Mouse (Mus musculus) ES-E14 (cell line): ENCODE data around the gene Plxdc1. TPM values are rescaled to one million over a fixed set of nuclear protein-coding genes. Genes with fewer than 3 reads are reported as not detected.
A peak's percentile ranks its signal among the peaks of the same experiment; 100 is the strongest.

Experiments used
- DNase-seq: peaks from one replicate; pipeline ENCODE4 v3.0.0-alpha.2; 2013; ENCODE audit warnings: low read depth, low spot score
- H3K27ac ChIP-seq: 2 replicates; pipeline ENCODE4 v1.5.1; 2012; ENCODE audit warnings: low read depth, mild to moderate bottlenecking, low read length, moderate library complexity, mixed read lengths; ENCODE audit not compliant: poor library complexity, insufficient read depth, severe bottlenecking
- H3K36me3 ChIP-seq: 2 replicates; pipeline ENCODE4 v1.6.1; 2012; ENCODE audit warnings: mild to moderate bottlenecking, low read length, moderate library complexity, mixed read lengths; ENCODE audit not compliant: control insufficient read depth, poor library complexity, insufficient read depth, severe bottlenecking
- H3K4me1 ChIP-seq, 2 experiments: fragments of 150-350 bp in 1 of 2; sonication (generic) in 1 of 2; 2 replicates each; pipeline ENCODE4 v1.6.1; 2012; ENCODE audit warnings: low read length in 2 of 2, mild to moderate bottlenecking in 1 of 2, mixed read lengths in 1 of 2; ENCODE audit not compliant: control insufficient read depth in 2 of 2, insufficient read depth in 2 of 2, poor library complexity in 1 of 2
- H3K4me3 ChIP-seq, 2 experiments: fragments of 150-350 bp in 1 of 2; sonication (generic) in 1 of 2; 2 replicates each; pipeline ENCODE4 v1.5.1; 2012; ENCODE audit warnings: low read length in 2 of 2, low read depth in 1 of 2, mild to moderate bottlenecking in 1 of 2, mixed read lengths in 1 of 2; ENCODE audit not compliant: insufficient read depth in 1 of 2, poor library complexity in 1 of 2, severe bottlenecking in 1 of 2
- H3K9ac ChIP-seq: 2 replicates; pipeline ENCODE4 v1.6.1; 2012; ENCODE audit warnings: low read depth, mild to moderate bottlenecking, low read length, mixed read lengths; ENCODE audit not compliant: poor library complexity, insufficient read depth, severe bottlenecking
- H3K9me3 ChIP-seq: fragments of 150-350 bp; sonication (generic); 2 replicates; pipeline ENCODE4 v1.6.1; 2012; ENCODE audit warnings: low read depth, mild to moderate bottlenecking, low read length; ENCODE audit not compliant: control insufficient read depth, insufficient read depth
- CHD2 ChIP-seq: IDR thresholded peaks from 2 replicates; pipeline ENCODE4 v1.6.1; 2014; ENCODE audit warnings: mild to moderate bottlenecking, low read depth, low read length, inconsistent platforms
- HCFC1 ChIP-seq: IDR thresholded peaks from 2 replicates; pipeline ENCODE4 v1.6.1; 2012; ENCODE audit warnings: low read length, inconsistent platforms, borderline replicate concordance; ENCODE audit not compliant: insufficient read depth
- MAFK ChIP-seq: IDR thresholded peaks from 2 replicates; pipeline ENCODE4 v1.6.1; 2014; ENCODE audit warnings: mild to moderate bottlenecking, low read depth, low read length, inconsistent platforms; ENCODE audit not compliant: insufficient read depth
- ZC3H11A ChIP-seq: IDR thresholded peaks from 2 replicates; pipeline ENCODE4 v1.6.1; 2012; ENCODE audit warnings: low read depth, mild to moderate bottlenecking, inconsistent platforms, low read length, borderline replicate concordance
- ZNF384 ChIP-seq: IDR thresholded peaks from 2 replicates; pipeline ENCODE4 v1.6.1; 2012; ENCODE audit warnings: low read depth, low read length, inconsistent platforms
- in situ Hi-C, 2 experiments: fragments of 600-800 bp; cut with MboI; formaldehyde crosslinking; loops; one replicate each; pipeline ENCODE4 v1.15.1; 2025; ENCODE audit warnings: low sequenced_read_pairs in 2 of 2, inconsistent platforms in 1 of 2; ENCODE audit not compliant: unreplicated experiment in 2 of 2
- total RNA-seq: library from RNA; depleted of rRNA; stranded (reverse); fragments of 300-350 nt; gene quantifications from 2 replicates; pipeline ENCODE4 v1.2.3, GENCODE M21; 2012

The Plxdc1 gene
- total RNA-seq, 1 experiment: 2.5 TPM

DNA sequence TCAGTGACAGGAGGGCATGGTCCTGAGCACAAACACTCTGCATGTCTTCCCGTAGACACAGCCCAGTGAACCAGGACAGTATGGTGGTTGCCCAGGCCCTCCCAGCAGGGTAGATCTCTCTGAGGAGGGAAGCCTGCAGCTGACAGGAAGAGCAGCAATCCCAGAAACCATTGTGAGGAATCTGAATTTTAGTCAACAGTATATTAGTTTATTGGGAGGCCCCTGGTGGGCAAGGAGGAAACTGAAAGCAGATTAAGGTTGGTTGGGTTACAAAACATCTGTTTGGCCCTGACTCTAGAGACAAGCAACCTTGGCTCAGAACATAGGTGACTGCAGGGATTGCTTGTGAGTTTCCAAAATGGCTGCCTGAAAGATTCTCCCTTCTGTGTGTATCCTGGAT lies 2.3 kb downstream of the Plxdc1 start:
- Histone ChIP-seq H3K9me3 (no peaks in the 10 kb centered on the region), H3K4me3 (no peak overlapping the region), H3K36me3 (no peaks in the 10 kb centered on the region), H3K4me1 (peaks cover 4 to 22% of the 10 kb centered on the region in 2 experiments; a peak in 3 of 4 replicates), H3K27ac (peak overlapping the region; percentile 56), H3K9ac (no peak overlapping the region)
- in situ Hi-C loops: no loop called here
- no peak for DNase-seq
- TF ChIP-seq ZNF384 (no peak), HCFC1 (no peak), CHD2 (no peak), MAFK (no peak), ZC3H11A (no peak)

DNA sequence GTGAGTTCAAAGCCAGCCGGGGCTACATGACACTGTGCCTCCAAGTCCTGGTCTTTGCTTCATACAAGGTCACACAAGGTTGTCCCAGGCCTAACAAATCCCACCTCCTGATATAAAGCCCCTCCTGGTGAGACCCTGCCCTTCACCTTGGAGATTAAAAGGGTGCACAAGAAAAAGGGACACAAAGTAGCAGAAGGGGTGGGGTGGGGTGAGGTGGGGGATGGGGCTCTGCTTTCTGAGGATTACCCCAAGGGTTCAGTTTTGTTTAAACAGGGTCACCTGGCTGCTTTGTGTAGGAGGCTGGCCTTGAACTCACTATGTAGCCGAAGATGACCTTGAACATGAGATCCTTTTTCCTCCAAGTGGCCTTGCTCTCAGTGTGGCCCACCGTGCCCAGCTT lies 2.7 kb downstream of the Plxdc1 start:
- H3K27ac ChIP-seq: peak overlapping the region; percentile 14; the same call in 1 of the 2 replicates
- H3K9me3 ChIP-seq: no peaks in the 10 kb centered on the region
- in situ Hi-C loops: no loop called here
- DNase-seq: no peak
- no peak overlapping the region for H3K9ac ChIP-seq
- peaks cover 5 to 22% of the 10 kb centered on the region in 2 experiments; a peak in 3 of 4 replicates for H3K4me1 ChIP-seq
- no peak for TF ChIP-seq MAFK
- no peak for TF ChIP-seq HCFC1
- no peak for TF ChIP-seq CHD2
- TF ChIP-seq ZC3H11A: no peak
- TF ChIP-seq ZNF384: no peak
- no peaks in the 10 kb centered on the region for H3K36me3 ChIP-seq
- H3K4me3 ChIP-seq: no peak overlapping the region

DNA sequence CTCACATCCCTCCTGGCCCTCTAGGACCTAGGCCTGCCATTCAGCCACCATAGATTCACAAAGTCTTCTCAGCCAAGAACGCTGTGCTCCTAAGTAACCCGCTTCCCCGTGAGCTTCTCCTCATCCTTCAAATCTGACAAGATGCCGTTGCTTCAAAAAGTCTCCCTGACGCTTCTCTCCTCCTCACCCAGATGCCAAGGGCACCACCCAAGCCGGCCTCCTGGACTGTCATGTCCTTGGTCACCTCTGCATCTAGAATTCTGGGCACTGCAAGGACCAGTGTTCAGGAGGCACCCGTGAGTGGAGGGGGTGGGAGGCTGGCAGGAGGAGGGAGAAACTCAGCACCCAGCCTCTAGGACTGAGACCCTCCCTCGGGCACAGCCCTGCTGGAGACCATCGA lies 3.5 kb downstream of the Plxdc1 start:
- TF ChIP-seq MAFK: no peak
- TF ChIP-seq ZC3H11A: no peak
- no peak for TF ChIP-seq CHD2
- no peak for TF ChIP-seq ZNF384
- no peak for TF ChIP-seq HCFC1
- in situ Hi-C loops: no loop called here
- Histone ChIP-seq H3K27ac (0 out of 2 replicates have a peak overlapping the region, but pooled peaks have one; percentile 14), H3K9ac (no peak overlapping the region), H3K4me3 (no peak overlapping the region), H3K9me3 (no peaks in the 10 kb centered on the region), H3K36me3 (no peaks in the 10 kb centered on the region), H3K4me1 (peaks cover 6 to 24% of the 10 kb centered on the region in 2 experiments; a peak in 3 of 4 replicates)
- no peak for DNase-seq

DNA sequence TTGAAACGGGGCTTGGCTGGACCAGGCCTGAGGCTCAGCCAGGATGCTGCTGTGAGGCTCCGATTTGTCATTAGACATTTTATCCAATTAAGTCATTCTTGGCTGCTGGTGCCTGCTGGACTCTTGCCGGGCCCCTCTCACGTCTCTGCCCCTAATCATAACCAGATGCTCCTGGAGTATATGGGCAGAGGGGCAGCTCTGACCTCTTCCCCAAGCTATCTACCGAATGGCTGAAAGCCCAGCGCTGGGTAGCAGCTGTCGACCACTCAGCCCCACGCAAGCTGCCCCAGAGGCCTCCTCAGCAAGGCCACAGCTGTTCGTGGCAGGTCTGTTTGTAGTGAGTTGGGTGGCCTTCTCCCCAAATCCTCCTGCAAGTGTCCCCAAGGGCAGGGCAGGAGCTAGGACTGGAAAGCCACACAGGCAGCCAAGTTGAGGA lies 5.7 kb downstream of the Plxdc1 start:
- peak overlapping the region; percentile 7; the same call in 1 of the 2 replicates for H3K9ac ChIP-seq
- no peak overlapping the region for H3K27ac ChIP-seq
- H3K9me3 ChIP-seq: no peaks in the 10 kb centered on the region
- in situ Hi-C loops: no loop called here
- peaks cover 17 to 37% of the 10 kb centered on the region in 2 experiments; a peak in 3 of 4 replicates for H3K4me1 ChIP-seq
- no peaks in the 10 kb centered on the region for H3K36me3 ChIP-seq
- no peak overlapping the region for H3K4me3 ChIP-seq
- no peak for DNase-seq
- TF ChIP-seq CHD2: no peak
- no peak for TF ChIP-seq HCFC1
- TF ChIP-seq ZC3H11A: no peak
- no peak for TF ChIP-seq ZNF384
- TF ChIP-seq MAFK: no peak

DNA sequence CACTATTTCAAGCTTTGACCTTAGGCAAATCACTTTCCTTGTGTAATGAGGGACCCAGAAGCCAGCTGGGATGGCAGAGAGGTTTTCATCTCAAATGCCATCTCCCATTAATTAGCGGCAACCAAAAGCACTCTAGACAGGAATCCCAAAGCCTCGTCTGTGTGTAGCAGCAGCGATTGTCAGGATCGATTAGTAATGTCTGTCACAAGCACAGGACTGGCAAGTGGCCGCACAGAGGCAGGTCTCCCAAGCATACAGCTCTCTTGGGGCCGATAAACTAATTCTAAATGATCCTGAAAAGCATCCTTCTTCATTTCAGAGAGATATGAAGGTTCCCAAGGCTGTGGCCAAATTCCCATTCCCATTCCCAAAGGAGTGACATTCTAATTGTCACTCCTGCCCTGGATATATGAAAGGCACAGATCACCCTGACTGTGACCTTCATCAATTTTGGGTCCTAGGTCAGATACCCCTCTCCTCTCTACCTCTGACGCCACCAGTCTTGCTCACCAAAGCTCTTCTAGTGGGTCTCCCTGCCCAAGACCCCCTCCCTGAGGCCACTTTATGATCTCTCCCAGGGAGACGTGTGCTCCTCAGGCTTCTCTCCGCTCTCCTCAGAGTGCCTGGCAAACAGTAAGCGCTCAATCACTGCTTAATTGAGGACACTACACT lies 6.3 kb downstream of the Plxdc1 start:
- Histone ChIP-seq H3K27ac (no peak overlapping the region), H3K4me1 (peaks cover 17 to 34% of the 10 kb centered on the region in 2 experiments; a peak in 3 of 4 replicates), H3K9ac (no peak overlapping the region), H3K9me3 (no peaks in the 10 kb centered on the region), H3K36me3 (no peaks in the 10 kb centered on the region), H3K4me3 (peak overlapping the region; percentile 31 to 66; a peak in 3 of 4 replicates)
- DNase-seq: no peak
- in situ Hi-C loops: no loop called here
- no peak for TF ChIP-seq CHD2
- TF ChIP-seq ZC3H11A: no peak
- TF ChIP-seq ZNF384: no peak
- TF ChIP-seq MAFK: no peak
- TF ChIP-seq HCFC1: no peak
